Mouse (Mus musculus): ENCODE data around the gene Negr1. TPM values are rescaled to one million over a fixed set of nuclear protein-coding genes. Genes with fewer than 3 reads are reported as not detected.

Negr1 gene
- total RNA-seq, 2 experiments from 2014 or later = 0.49 to 0.62 TPM

DNA sequence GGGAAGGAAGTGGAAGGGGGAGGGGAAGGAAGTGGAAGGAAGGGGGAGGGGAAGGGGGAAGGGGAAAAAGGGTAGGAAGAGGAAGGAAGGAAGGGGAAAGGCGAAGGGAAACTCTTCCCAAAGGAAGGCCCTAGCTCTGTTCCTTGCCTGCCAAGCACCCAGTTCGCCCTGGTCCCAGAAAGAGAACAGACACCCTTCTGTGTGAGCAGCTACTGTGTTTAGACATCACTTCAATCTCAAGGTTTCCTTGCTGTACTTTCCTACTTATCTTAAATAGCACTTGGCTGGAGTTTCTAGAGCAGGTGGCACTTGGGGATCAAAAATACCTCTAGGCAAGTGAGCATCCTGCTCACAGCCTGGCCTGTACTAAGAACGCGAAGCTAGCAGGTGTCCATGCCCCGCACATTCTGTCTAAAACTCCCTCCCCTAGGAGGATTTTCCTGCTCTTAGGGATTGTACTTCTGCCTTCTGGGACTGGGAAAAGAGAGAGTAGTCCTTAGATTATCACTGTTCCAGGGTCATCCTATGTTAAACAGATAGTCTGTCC, 128.5 kb downstream of the Negr1 start:
- no peak for DNase-seq

- DNase-seq = no peak
These were observed 137.1 kb downstream of the Negr1 start for GRCm38 (mm10) chr3:156698687-156699086.

DNA sequence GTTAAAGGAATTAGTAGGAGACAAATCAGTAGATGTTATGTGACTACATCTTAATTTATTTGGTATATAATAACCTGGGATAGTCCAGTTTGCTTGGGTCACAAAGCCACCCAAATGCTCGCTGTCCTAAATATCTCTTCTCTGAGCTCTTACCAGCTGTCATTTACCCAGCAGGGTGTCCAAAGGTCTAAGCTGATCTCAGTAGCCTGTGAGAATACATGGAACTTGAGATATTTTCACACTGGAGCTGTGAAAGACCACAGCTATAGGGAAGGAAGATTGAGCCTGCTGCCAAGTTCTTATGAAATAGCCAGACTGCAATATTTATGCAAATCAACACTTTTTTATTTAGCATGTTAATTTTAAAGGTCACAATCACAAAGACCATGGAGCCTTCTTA, 141.6 kb downstream of the Negr1 start:
- no peak for DNase-seq

DNA sequence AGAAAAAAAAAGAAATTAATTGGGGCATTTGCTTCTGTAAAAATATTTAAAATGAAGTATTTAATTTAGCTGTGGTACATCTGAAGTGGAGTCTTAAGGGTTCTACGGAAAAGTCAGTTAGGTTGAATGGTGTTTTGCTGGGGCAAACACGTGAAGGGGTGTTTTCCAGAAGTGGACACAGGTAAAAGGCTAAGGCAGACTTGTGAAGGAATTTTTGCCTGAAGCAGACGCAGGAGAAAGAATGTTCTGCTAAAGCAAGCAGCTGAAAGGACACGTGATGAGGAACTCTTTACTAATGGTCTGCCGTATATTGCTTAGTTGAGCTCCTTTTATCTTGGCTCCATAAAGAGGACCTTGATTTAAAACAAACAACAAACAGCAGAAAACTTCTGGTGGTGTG, 148.6 kb downstream of the Negr1 start:
- no peak for DNase-seq

- no peak for DNase-seq
These were observed 149.1 kb downstream of the Negr1 start for GRCm38 (mm10) chr3:156710693-156711092.

DNA sequence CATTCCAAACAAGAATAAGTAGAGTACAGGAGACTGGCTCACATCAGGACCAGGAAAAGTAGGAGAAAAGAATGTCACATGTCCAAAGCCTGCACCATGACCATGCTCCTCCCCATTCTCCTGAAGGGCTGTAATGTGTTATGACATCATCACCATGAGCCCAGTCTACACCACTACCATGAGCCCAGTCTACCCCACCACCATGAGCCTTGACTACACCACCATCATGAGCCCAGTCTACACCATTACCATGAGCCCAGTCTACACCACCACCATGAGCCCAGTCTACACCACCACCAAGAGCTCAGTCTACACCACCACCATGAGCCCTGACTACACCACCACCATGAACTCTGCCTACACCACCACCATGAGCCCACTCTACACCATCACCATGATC, 174.7 kb downstream of the Negr1 start:
- DNase-seq = no peak

GRCm38 (mm10) chr3:156739529-156739928, 177.9 kb downstream of the Negr1 start:
- DNase-seq = no peak

GRCm38 (mm10) chr3:156743266-156743665, 181.7 kb downstream of the Negr1 start:
- DNase-seq = no peak

- DNase-seq = no peak
These were observed 183.7 kb downstream of the Negr1 start for GRCm38 (mm10) chr3:156745218-156745770.

- no peak for DNase-seq
These were observed 185.9 kb downstream of the Negr1 start for GRCm38 (mm10) chr3:156747456-156747855.

DNA sequence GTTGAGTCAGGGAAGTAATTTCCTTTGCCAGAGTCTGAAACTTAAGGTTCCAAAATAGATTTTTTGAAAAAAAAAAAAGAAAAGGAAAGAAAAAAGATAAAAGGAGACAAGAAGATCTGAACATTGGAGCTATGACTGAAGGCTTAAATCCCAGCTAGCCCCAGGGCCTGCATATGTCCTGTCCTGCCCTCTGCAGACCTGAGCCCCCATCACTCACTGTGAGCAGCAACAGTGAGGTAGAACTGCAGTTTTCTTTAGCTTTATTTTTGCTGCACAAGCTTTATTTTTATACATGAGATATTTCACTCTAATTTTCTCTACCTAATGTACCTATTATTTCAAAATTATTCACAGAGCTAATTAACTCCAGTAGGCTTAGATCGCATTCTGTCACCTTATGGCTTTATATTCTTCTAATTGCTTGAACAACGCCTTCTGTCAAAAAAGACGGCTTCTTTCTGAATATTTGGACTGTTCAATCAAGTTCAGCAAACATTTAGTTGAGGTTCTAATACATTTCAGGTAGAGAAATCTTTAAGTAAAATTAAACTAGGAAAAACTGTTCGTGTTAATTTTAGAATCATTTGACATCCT, 192.3 kb downstream of the Negr1 start:
- no peak for DNase-seq

GRCm38 (mm10) chr3:156754790-156755530, 193.4 kb downstream of the Negr1 start:
- no peak for DNase-seq

GRCm38 (mm10) chr3:156765015-156765414, 203.4 kb downstream of the Negr1 start:
- DNase-seq = no peak

GRCm38 (mm10) chr3:156766171-156766845, 204.7 kb downstream of the Negr1 start:
- DNase-seq = no peak

DNA sequence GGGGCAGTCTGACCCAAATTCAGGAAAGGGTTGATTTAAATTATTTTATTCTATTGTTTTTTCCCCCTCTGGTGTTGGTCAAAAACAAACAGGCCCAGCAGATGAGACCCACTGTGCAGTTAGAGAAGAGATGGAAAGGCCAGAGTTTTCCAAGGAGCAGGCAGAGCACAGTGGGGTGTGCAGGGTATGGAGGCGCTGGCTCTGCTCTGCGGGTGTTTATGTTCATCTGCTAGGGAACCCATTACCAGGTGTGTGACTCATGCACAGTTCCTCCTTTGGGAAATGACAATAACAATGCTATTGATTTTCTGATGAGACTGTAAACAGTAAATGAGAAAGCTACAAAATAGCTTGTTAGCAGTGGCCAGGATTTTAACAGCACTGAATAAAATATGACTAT, 210.0 kb downstream of the Negr1 start:
- no peak for DNase-seq

GRCm38 (mm10) chr3:156772057-156772456, 210.5 kb downstream of the Negr1 start:
- no peak for DNase-seq

- DNase-seq = no peak
These were observed 222.8 kb downstream of the Negr1 start for GRCm38 (mm10) chr3:156784309-156784852.

- no peak for DNase-seq
These were observed 224.8 kb downstream of the Negr1 start for GRCm38 (mm10) chr3:156786355-156786754.

DNA sequence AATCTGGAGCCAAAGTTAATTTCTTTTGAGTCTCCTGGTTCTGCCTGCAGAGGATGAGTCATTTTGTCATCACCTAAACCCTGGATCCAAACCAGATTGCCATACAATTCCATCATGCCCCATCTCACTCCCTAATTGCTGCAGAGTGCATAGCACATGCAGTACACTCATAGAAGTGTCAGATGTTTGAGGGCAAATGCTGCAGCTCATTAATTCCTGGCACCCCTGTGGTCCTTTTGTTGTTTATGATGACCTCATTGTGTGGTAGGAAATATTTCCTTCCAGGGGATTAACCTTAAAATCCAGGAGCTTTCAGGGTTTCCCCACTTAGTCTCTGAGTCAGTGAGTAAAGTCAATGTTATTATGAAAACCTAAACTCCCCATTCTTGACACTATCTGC, 229.6 kb downstream of the Negr1 start:
- no peak for DNase-seq

- no peak for DNase-seq
These were observed 231.1 kb downstream of the Negr1 start for GRCm38 (mm10) chr3:156792743-156793142.

DNA sequence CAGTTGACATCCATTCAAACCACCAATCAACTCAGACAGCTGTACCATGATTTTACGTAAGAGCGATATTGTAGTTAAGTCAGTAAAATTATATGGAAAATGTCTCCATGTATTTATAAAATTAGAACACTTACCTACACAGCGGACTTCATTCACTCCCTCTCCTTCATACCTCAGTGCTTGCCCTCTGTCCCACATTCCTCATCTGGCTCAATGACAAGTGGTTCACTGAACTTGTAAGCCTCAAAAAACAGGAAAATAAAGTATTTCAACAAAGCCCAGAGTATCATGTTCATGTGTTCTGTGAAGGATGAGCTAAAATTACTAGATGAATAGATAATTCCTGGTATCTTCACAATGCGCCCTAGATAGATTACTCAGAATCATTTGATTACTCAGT, 232.5 kb downstream of the Negr1 start:
- DNase-seq = no peak

- no peak for DNase-seq
These were observed 233.0 kb downstream of the Negr1 start for GRCm38 (mm10) chr3:156794610-156795009.
